Mouse (Mus musculus) layer of hippocampus, adult 18-20 months (tissue): ENCODE results near the gene Rasgef1b. TPM values are rescaled to one million over a fixed set of nuclear protein-coding genes. Genes with fewer than 3 reads are reported as not detected.

Experiments
- DNase-seq, 2 experiments: peaks; one replicate each; pipeline ENCODE4 v3.0.0; 2022; ENCODE audit warnings: low spot score in 2 of 2
- total RNA-seq, 2 experiments: library from RNA; stranded (reverse); gene quantifications; 2 replicates each; pipeline ENCODE4 v1.2.3; 2021

Rasgef1b gene
- total RNA-seq, 2 experiments from 2014 or later = 9.3 to 11.2 TPM

DNA sequence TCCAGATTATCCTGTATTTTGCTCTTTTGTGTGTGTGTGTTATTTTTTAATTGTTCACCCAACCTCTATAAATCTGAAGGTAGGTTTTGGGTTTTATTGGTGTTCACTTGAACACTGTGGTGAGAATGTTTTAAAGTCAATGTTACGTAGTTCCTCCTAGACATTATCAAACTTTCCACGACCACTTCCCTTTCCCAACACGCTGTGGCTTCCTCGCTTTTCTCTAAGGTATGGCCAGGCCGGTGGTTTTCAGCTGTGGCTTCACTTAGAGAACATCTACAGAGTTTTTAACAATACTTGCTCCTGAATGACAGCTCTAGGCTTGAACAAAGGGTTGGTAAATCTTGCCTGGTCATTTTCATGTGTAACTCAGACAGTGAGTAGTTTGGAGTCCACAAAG, 461.5 kb downstream of the Rasgef1b start:
- DNase-seq = no peak

GRCm38 (mm10) chr5:99266301-99266700, 462.6 kb downstream of the Rasgef1b start:
- DNase-seq = no peak

DNA sequence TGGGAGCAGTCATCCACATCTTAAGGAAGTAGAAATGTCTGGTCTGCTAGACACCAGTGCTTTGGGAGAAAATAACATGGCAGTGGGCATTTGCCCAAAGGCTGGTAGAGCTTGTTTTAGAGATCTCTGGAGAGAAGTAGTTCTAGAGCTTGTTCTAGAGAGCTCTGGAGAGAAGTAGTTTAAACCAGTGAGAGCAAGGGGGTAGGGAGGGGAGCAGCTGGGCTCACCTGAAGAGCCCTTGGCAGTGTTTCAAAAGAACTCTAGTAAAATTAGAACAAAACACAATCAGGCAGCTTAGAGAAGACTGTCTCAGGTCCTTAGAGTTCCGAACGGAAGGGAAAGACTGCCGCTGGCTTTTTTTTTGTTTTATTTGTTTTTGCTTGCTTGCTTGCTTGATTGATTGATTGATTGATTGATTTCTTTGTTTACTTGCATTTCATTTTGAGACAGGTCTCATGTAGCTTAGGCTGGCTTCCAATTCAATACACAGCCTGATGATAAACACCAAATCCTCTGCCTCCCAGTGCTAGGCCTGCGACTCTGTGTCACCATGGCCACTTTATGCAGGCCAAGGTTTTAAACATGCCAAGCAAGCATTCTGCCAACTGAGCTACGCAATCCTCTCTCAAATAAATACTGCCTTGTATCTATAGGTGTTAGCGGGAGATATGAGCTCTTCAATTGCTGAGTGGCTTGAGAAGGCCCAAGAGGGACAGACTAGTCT, 466.5 kb downstream of the Rasgef1b start:
- DNase-seq = no peak

GRCm38 (mm10) chr5:99261121-99261724, 467.6 kb downstream of the Rasgef1b start:
- no peak for DNase-seq

- DNase-seq = no peak
Measured at GRCm38 (mm10) chr5:99258003-99258500, 470.8 kb downstream of the Rasgef1b start.

GRCm38 (mm10) chr5:99252203-99253135, 476.4 kb downstream of the Rasgef1b start:
- DNase-seq = peak; percentile 94 to 96

- DNase-seq = peak in 1 of 2 experiments; percentile 21
Measured at GRCm38 (mm10) chr5:99251379-99252202, 477.3 kb downstream of the Rasgef1b start.

DNA sequence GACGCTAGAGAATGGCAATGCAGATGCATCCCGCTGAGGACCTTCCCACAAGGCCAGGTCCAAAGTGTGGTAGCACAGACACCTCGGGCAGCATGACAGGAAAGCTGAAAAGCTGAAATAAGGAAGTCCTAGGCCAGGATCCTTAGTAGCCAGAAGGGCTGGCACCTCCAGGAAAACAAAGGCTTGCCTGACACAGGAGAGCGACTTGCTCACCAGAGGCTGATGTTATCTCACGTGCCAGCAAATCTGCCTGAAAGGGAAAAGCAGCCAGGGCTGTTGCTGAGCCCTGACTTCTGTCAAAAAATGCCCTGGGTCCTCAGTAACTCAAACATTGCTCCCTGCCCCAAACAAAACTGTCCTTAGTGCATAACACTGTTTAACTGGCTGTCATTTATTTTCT, 478.0 kb downstream of the Rasgef1b start:
- DNase-seq = no peak

GRCm38 (mm10) chr5:99248501-99248900, 480.4 kb downstream of the Rasgef1b start:
- DNase-seq = peak; percentile 92 to 99

- no peak for DNase-seq
Measured at GRCm38 (mm10) chr5:99247915-99248314, 480.9 kb downstream of the Rasgef1b start.

DNA sequence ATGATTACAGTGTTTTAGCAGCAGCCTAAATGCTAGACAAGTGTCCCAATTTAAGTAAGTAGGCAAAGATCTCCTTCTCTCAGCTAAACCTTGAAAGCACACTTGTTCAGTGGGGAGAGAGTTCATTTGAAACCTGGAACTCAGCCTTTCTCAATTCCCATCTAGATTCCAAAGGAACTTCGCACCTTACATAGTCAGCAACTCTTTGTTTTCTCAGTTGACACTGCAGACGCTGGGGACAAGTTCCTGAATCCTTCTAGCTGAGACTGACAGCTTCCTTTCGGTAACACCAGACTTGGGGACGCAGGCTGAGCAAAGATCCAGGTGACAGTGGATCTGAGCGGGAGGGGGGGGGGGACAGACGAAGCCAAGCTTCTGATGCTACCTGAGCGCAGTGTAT, 481.4 kb downstream of the Rasgef1b start:
- DNase-seq = no peak

- DNase-seq = no peak
Measured at GRCm38 (mm10) chr5:99246972-99247371, 481.9 kb downstream of the Rasgef1b start.

GRCm38 (mm10) chr5:99241988-99242740, 486.7 kb downstream of the Rasgef1b start:
- DNase-seq = no peak

- no peak for DNase-seq
Measured at GRCm38 (mm10) chr5:99240501-99240900, 488.4 kb downstream of the Rasgef1b start.

GRCm38 (mm10) chr5:99239677-99240076, 489.2 kb downstream of the Rasgef1b start:
- no peak for DNase-seq

GRCm38 (mm10) chr5:99238150-99238549, 490.7 kb downstream of the Rasgef1b start:
- DNase-seq = no peak

DNA sequence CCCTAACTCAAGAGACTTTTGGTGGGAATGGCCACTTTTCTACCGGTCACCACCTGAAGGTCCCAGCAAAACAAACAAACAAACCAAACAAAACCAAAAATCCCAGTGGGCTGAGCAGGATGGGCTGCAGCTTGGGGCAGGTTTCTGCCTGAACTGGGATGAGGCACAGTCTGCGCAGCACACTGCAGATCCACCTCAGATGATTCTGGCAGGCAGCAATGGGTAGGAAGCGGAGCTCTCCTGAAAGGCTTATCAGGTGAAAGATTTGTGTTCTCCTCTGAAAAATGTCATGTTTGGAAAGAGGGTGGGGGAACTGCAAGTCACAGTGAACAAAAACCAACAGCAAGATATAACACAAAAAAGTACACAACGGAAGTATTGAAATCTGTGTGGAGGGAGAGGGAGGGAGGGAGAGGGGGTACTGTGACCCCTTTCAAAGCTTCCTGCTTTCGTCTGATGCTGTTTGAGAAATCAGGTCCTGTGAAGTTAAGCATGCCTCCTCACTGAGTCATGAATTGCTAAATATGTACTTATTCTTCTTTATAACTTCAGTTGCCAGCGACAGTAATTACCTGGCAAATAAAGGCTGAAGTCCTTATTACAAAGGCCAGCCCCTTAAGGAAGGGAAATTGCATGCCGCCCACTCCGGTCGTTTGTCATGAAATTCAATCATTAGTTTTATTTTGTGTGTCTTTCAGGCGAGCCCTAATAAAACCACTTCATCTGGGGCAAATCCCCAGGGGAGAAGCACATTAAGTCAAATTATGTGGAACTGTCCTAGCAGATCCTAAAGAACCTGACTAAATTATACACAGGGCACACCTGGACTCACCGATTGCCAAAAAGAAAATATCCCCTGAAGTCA, 491.7 kb downstream of the Rasgef1b start:
- no peak for DNase-seq

GRCm38 (mm10) chr5:99236431-99236830, 492.4 kb downstream of the Rasgef1b start:
- no peak for DNase-seq

DNA sequence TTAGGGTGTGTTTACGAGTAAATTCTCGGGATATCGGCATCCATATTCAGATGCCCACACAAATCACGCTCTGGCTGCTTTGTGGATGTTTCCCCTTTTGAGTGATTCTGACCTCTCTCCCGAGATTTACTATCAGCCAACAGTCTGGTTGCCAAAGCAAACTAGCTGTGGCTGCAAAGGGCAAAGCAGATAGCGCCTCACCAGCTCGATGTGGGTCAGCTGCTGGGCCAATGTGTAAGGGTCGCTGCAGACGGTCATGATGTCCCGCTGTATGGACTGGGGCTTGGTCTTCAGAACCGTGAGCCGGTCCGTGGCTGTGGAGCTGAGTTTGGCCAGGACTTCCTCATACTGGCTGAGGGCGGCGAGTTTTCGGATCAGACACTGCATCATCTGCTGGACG, 494.6 kb downstream of the Rasgef1b start:
- no peak for DNase-seq
